Mouse (Mus musculus) regulatory T cell (primary cell): ENCODE data around the gene Dgki.

Experiments
- in situ Hi-C: fragments of 300-600 bp; cut with MboI, MseI; formaldehyde crosslinking; loops from one replicate; pipeline ENCODE4 v1.15.1; 2025; ENCODE audit warnings: high pct_unique_total_duplicates

The Dgki gene

DNA sequence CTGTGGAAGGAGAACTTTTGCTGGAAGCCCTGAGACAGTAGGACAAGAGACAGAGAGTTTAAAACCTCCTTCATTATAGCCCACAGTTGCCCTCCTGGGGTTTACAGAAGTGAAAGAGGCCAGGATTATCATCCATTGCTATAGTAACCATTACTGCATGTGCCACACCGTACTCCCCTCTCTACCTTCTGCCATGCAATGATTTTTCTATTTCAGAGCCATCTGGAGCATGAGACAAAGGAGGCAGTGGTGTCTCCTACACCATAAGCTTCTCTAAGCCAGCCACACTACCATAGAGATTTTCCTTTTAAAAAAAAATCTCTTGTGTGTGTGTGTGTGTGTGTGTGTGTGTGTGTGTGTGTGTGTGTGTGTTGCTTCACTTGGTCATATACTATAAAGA is 232.6 kb downstream of the Dgki start:
- in situ Hi-C loops: no loop called here

DNA sequence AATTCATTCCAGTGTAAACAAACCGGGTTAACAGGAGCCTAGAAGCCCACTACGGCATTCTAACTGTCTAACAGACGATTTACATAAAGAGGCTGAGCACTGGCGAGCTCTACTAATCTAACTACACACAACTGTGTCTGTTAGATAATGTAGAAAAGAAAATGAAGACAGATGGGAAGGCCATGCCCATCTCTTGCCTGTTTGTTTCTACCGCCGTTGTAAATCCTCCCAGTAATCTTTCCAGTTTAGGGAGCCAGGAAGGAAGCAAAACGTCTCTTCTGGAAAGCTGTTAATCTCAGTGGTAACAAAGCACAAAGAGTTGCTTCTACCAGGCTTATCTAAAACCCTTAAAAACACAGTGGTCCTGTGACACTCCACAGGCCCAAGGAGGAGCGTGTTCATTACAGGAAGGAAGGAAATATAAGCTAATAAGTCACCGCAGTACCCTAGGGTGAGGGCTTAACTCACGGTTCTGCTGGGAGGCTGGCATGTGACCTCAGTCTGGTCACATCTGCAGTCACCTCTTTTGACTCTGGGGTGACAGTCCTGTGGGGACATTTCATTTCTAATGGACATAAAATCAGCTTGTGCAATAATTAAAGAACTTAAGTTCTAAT is 235.7 kb downstream of the Dgki start:
- in situ Hi-C loops: no loop called here

DNA sequence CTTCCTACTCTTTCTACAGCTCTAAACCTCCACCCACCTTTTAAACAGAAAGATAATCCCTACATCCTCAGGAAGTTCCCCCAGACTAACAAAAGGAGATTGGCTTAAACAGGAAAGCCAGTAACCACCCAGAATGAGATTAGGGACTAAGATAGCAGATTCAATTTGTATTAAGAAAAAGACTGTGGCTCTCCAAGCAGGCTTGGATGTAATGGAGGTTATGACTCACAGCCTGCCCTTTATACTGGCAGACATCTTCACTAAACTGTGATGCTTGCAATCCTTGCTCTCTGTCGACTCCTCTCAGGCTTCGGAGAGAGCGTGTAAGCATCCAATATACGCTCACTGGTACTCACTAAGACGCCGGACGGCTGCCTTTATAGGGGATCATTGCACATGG is 236.7 kb downstream of the Dgki start:
- in situ Hi-C loops: no loop called here

DNA sequence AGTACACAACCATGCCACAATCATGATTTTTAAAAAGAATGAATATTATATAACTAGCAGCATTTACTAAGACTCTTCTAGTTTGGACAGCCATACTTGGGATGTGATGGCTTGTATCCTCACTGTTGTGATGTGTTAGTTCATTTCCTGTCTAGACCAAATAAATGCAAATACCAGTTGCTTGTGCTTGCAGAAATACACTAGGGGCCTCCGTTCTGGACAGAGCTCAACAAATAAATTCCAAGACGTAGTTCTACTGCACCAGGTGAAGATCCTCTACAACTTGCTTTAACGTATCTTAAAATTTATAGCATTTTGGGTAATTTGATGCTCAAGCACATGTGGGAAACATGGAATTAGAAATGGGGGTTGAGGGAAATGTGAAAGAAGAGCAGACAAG is 239.9 kb downstream of the Dgki start:
- in situ Hi-C loops: no loop called here

DNA sequence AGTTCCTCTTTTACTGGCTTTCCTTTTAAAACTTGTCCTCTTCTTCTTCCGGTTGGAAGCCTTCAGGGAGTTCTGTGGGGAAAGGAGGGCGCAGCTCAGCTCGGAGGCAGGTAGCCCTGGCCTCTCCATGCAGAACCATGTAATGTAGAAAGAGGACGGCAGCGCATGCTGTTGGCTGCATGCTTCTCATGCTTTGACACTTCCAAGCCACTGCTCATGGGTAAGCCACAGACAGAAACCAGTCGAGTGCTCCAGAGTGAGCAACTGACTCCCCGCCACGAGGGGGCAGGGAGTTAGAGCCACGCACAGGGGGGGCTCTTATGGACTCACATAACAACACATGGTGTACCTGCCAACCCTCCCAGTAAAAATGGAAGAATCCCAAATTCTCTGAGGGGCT is 242.0 kb downstream of the Dgki start:
- in situ Hi-C loops: no loop called here

DNA sequence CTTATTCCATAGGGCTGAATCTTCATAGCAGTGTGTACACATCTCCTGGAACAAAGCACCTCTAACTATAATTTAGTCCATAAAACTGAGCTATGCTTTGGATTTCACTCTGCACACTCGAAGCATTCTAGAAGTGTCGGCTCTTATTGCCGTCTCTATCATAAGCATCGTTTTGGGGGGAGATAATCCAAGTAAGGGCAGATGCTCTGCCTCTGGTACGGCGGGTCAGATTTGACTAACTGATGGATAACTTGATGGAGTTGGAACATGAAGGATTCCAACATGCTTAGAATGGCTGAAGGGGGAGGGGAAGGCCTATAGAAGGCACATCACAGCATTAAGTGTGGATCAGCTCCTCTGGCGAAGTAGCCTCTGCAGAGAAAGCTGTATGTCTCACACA is 242.4 kb downstream of the Dgki start:
- in situ Hi-C loops: no loop called here

DNA sequence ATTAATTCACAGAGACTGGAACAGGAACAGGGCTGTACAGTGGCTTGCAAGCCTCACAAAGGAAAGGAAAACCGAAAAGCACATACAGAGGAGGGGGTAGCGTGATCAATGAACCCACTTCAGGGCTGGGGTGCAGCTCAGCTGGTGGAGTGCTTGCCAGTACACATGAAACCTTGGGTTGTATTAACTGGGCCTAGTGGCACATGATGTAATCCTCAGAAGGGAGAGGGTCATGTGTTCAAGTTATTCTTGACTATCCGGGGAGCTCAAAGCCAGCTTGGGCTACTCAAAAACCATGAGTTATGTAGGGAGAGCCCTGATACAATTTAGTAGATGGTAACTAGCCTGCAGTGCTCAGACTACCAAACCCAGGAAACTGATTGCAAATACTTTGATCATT is 244.3 kb downstream of the Dgki start:
- in situ Hi-C loops: no loop called here

DNA sequence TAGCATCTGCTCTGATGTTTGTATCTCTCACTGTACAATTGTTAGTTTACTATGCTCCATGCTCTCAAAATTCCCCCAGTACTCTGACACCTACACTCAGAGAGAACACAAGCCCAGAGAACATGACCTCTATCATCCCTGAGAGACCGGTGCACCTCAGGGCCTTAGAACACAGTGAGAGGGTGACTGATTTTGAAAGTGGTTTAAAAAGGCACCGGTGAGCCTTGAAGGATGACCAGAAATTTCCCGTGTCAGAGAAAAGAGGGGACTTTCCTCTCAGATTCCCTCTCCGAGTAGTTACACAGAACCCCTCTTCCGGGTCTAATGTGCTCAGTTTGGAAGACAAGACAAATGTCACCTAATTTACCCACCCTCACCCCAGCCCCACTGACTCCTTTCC is 244.9 kb downstream of the Dgki start:
- in situ Hi-C loops: no loop called here

DNA sequence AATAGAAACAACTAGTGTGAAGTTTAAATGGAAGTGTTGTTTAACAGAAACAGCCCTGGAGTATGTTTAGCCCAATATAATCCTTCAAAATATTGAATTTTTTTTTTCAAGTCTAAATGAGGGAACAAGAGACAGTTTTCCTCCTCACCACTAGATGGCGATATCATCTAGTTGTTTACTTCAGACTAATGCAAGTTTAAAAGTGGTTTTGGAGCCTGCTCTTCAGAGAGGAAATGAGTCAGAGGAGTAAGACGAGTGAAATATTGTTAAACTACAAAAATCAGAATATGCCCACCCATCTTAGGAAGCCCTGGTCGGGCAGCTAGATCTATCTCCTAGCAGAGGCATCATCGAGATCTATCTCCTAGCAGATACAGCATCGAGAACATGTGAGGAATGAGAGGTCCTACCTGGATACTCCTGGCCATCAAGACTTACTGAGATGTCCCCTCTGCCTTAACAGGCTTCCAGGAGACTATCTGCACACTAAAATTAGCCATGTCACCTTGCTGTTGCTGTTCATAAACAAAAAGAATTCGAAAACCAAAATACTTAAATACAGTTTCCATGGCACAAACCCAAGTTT is 245.5 kb downstream of the Dgki start:
- in situ Hi-C loops: no loop called here

DNA sequence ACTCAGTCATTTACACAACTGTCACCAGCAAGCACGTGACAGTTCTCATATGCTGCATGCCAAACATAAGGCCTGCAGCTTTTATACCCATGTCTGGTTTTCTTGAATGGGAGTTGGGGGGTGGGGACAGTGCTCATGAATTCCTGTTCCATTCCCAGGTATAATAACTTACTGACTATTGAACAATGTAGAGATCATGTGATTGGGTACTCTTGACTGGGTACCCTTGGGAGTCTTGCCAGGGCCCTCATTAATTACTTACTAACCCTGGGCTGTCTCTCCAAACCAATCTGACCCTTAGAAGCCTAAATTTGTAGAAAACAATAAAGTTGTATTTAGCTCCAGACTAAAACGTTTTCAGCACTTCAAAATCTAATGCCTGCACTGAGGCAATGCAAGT is 246.6 kb downstream of the Dgki start:
- in situ Hi-C loops: no loop called here

DNA sequence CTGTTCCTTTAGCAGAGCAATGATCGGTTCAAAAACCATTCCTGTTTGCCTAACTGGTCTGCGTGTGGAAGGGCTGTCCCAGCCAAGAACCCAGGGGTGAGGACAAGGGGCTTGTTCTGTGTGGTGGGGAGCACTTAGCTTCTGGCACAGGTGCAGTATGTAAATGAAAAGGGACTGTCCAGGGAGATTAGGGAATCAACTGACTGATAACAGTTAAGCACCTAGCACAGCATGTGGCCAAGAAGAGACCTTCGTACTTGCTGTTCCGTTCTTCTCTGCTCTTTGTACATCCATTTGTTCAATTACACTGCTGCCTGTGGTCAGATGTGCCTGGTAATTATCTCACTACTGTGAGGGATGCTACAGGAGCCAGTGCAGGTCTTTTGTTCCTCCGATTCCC is 248.3 kb downstream of the Dgki start:
- in situ Hi-C loops: no loop called here

DNA sequence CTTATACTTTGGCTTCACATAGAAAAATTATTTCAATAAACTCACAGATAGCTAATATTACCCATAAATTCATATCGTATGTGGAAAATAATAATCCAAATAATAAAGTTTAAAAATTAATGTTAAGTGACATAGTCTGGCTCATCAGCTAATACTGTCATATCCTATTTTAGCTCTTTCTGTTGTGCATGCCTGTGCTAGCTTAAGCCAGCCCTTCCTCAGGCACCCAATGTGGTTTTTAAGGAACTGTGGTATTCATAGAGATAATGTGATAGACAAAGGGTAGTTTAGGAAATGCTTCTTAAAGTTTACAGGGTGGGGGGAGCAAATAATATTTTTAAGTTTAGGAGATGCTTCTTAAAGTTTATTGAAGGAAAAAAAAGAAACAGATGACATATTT is 248.8 kb downstream of the Dgki start:
- in situ Hi-C loops: no loop called here

DNA sequence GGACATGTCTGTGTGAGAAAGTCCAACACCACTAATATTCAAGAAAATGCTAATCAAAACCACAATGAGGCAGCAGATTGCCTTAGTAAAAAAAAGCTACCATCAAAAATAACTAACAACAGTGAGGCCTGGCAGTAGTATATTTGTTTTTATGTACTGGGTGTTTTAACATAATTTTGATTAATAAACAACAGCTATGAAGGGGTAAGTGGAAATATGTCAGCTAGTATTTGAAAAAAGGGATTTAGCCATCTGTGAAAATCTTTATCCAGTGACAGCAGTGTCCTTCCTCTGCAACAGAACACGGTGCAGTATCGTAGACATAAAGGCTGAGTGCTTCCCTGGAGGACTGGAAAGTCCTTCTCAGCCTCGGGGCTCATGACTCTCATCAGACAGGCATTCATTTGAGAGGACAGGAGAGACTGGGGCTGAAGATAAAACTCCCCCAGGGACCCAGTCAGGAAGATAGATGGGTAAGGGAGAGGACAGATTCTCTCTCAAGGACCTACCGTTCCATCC is 252.3 kb downstream of the Dgki start:
- in situ Hi-C loops: loop anchor here (5.0 kb wide), 1 partner anchor 1670 kb away; no protein-coding TSS in a partner anchor

DNA sequence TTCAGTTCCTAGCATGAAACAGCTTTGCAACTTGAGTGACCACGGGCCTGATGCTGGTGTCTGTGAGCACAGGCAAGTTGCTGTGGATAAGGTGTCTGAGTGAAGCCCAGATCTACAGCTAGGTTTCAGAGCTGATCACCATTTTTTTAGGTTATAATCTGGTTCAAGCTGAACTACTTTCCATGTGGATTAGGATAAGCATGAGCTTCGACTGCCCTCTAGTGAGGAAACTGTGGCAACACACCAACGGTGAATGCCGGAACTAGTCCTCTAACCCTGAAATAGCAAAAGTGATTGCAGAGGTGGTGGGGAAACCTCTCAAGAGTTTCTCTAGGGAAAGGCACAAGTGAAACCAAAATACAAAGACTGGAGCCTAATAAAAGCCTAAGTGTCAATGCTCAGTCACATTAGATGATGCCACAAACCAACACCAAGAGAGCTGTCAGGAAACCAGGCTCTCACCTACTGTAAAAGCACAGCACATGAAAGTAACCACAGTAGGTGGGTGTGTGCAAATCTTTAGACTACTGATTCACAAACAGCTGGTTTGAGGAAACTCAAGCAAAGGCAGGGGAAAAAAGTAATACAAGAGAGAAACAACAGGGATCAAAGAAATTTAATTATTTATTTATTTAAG is 253.7 kb downstream of the Dgki start:
- in situ Hi-C loops: loop anchor here (5.0 kb wide), 1 partner anchor 1669 kb away; no protein-coding TSS in a partner anchor

DNA sequence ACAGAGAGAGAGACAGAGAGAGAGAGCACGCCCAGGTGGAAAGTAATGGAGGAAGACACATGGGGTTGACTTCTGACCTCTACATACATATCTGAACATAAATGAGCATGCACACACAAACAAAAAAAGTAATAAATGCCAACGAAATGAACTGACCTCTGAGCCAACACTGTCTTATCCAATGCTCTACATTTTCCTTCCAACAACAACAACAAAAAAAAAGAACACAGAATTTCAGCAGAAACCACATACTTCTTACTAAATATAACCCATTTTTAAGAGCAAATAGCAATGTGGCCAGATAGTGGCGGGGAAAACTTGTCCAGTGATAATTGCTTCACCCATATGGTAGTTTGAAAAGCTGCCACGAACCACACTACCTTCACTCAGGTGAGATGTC is 255.2 kb downstream of the Dgki start:
- in situ Hi-C loops: loop anchor here (5.0 kb wide), 1 partner anchor 1667 kb away; no protein-coding TSS in a partner anchor

DNA sequence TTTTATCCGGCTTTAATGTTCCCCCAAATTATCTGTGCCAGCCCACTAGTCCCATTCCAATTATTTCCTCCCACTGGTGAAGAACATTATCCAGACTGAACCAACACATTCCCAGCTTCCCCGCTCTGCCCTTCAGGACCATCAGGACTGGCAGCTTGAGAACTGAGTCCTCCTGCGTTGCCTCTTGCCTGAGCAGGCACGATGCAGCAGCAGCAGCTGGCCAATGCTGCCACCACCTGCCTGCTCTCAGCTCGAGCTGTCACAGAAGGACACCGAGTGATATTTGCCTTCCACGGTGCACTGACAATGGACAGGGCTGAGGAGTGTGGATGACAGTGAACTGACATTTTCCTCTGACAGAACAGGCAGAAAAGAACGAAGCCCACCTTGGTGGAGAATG is 261.5 kb downstream of the Dgki start:
- in situ Hi-C loops: no loop called here

DNA sequence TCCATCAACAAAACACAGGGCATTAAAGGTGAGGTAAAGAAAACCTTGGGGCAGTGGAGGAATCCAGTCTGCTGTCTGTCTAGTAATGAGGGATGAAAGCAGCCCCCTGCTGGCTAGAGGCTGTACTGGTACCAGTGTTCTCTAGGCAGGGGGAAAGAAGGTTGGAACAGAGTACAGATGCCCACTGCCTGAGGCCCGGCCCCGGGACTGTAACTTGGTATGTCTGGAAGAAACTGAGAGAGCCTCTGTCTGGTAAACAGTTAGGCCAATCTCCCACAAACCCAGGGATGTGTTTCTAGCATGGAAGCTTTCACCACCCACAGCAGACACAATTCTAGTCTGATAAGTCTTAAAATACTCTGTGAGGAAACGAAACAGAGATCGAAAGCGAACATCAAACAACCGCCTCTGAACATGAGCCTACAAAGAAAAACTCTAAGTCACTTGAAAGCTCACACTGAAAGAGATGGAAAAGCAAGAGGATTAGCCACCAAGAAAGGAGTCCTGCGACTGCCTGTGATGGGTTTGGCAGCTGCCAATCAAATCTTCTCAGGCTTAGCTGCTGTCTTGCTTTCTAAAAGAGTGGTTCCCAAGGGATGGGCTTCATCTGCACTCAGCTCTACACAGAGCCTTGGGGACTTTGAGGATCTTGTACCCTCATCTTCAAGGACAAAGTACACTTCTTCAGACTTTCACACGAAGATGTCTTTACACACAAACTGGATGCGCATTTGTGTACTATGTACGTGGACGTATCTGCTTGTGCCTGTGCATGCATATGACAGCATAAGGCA is 262.7 kb downstream of the Dgki start:
- in situ Hi-C loops: no loop called here

DNA sequence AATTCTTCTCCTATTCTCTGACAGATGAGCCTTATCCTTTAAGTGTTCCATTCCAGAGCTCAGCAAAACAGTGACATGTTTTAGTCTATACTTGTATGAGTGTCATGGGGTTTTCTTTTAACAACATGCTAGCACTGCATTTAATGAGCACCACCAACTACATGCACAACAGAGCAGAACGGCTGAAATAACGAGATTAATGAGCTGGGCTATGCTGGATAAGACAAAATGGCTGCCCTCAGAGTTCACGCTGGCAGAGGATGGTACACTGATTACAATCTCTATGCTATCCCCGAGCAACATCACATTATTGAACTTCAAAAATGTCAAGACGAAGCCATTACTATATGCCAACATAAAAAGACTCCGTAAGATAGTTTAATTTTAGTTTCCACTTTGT is 264.3 kb downstream of the Dgki start:
- in situ Hi-C loops: no loop called here

DNA sequence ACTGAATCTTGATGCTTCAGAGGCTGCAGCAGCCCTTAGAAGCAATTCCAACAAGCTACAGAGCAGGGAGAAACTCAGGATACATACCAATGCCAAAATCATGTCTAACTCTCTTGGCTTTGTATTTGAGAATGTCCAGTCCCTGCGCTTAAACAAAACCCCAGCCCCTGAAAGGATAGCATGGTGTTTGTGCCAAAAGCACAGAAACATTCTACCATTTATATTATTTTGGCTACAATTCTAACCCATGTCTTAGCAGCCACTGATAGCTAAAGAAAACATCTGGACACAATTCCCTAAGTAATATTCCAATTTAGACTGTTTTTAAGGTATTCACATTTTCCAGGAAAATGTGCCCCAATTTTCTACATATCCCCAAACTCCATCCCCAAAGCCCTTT is 269.0 kb downstream of the Dgki start:
- in situ Hi-C loops: no loop called here

DNA sequence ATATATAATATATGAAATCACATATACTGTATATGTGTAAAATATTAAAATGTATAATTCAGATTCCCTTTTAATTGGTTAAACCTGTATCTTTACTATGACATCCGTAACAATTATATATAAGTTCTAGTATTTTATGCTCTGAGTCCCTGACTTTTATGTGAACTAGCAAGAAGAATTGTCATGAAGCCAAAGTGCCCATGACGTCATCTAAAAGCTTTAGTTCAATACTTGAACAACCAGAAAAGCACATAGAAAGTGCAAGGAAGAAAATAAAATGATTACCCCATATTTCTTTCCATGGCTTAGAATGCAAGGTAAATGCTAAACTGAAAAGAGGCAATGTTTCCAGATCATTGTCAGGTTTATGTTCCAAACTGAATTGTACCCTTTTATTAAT is 269.6 kb downstream of the Dgki start:
- in situ Hi-C loops: no loop called here

DNA sequence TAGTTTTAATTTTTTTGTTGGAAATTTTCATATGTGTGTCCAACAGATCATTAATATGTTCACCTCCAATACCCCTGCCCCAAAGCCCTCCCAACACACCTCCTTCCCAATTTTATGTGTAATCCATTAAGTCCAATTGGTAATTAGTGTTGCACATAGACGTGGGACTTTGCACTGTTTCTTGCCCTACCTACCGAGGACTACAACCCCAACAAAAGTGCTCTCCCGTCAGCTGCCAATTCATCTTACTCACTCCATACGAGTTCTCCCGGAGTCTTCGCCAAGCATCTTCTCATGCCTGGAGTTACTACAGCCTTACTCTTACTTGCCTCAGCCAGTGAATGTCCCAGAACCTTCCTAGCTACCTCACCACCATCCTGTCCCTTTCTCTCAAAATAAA is 271.1 kb downstream of the Dgki start:
- in situ Hi-C loops: no loop called here

DNA sequence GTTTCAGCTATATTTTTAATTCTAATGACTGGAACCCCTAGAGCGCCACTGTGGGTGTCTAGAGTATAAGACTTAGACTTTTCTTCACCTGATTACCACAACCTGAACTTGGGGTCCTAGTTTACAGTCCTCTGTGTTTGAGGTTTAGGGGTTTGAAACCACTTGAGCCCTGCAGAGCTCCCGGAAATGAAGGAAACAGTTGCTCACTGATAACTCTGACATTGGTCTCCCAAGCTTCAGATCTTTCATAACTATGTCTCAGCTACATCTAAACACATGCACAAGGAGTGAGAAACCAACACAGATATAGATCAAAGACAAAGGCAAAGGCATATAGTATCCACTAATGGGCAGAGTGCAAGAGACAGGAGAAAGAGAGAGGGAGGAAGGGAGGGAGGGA is 271.7 kb downstream of the Dgki start:
- in situ Hi-C loops: no loop called here
